Mouse (Mus musculus) layer of hippocampus, adult 9-11 months (tissue): ENCODE results near the gene Cnr2.

Experiments used
- DNase-seq: peaks from one replicate; pipeline ENCODE4 v3.0.0; 2022

Cnr2 gene

DNA sequence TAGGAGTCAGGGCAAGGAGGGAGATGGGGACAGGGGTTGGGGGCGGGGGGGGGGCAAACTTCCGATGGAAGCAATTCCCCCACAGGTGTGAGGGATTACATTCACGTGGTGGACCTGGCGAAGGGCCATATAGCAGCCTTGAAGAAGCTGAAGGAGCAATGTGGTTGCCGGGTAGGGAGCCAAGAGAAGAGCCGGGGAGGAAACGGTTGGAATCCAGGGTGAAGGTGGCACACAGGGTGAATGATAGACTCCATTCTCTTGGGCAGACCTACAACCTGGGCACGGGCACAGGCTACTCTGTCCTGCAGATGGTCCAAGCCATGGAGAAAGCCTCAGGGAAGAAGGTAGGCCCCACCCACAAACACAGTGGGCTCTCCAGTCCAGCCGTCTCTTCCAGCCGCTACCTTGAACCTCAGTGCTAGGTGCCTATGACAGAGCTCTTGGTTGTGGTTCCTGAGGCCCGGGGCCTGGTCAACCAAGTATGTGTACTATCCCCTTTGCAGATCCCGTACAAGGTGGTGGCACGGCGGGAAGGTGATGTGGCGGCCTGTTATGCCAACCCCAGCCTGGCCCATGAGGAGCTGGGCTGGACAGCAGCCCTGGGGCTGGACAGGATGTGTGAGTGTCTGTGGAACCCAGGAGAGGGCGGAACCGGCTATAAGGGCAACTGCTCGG, 72.0 kb downstream of the Cnr2 start:
- no peak for DNase-seq

DNA sequence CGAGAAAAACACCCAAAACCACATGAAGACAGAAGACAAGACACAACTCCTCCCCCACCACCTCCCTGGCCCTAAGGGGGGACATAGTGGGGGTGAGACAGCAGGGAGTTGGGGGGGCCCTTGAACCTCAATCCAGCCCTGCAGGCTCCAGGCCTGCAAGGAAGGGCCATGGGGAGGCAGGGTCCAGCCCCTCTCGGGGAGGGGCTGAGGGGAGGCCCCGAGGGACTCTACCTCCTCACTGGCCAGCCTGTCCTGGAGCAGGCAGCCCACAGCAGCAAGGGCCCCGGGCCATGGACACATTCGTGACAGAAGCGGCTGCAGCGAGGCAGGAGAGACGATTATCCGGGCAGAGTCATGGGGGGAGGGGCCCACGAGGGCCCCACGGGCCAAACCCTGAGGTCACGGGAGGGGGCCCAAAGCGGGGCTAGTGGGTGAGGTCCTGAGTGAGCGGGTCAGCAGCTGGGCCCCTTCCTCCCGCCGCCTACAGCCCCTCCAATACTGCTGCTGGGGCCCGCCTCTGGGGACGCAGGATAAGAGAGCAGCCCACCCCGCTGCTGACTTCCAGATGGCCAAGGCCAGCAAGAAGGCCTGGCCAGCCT, 73.2 kb downstream of the Cnr2 start:
- DNase-seq: no peak

DNA sequence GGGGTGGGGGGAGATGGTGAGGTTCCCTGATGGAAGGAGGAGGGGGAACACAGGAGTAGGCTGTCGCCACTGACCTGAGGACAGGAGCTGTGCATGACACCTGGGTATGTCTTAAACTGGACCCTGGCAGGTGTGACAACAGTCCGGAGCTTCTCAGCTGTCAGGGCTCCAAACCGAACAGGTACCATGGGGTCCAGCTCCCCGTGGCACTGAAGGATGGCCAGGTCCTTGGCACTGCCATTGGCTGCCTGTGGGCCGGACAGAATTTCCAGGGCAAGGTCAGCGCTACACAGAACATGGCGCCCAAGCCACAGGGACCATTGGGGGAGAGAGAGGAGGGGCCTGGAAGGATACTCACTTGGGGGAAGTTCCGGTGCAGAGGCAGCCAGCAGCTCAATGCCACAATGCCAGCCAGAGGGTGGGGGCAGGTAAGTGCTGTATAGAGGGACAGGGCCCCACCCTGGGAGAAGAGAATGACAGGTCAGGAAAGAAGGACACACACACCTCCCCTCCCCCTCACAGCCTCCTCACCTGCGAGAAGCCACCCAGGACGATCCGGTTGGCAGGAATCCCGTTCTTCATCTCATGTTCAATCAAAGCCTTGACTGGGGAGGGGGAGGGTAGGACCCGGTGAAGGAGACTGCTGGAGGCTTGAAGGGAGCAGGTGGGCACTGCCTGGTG, 74.0 kb downstream of the Cnr2 start:
- no peak for DNase-seq
